Mouse (Mus musculus) intestine, embryonic 15.5 days (tissue): ENCODE measurements around the gene Erf. TPM values are rescaled to one million over a fixed set of nuclear protein-coding genes. Genes with fewer than 3 reads are reported as not detected.

ENCODE experiments used
- ATAC-seq: fragments of 200-750 bp; cut with Nextera tagmentation; 2 replicates; pipeline ENCODE4 v1.8.0; 2017; ENCODE audit warnings: moderate TSS enrichment, moderate library complexity
- H3K27ac ChIP-seq: fragments of 300-500 bp; sonication (generic); 2 replicates; pipeline ENCODE4 v1.5.1; 2015; ENCODE audit warnings: mild to moderate bottlenecking, inconsistent platforms
- H3K27me3 ChIP-seq: fragments of 300-500 bp; sonication (generic); replicated peaks from 2 replicates; pipeline ENCODE4 v1.6.1; 2015; ENCODE audit warnings: inconsistent platforms
- H3K36me3 ChIP-seq: fragments of 300-500 bp; sonication (generic); 2 replicates; pipeline ENCODE4 v1.6.1; 2015; ENCODE audit warnings: inconsistent platforms
- H3K4me1 ChIP-seq: fragments of 300-500 bp; sonication (generic); replicated peaks from 2 replicates; pipeline ENCODE4 v1.6.1; 2015; ENCODE audit warnings: inconsistent platforms
- H3K4me2 ChIP-seq: fragments of 300-500 bp; sonication (generic); replicated peaks from 2 replicates; pipeline ENCODE4 v1.6.1; 2015; ENCODE audit warnings: mild to moderate bottlenecking, inconsistent platforms
- H3K4me3 ChIP-seq: fragments of 300-500 bp; sonication (generic); replicated peaks from 2 replicates; pipeline ENCODE4 v1.5.1; 2015; ENCODE audit warnings: inconsistent platforms
- H3K9ac ChIP-seq: fragments of 300-500 bp; sonication (generic); 2 replicates; pipeline ENCODE4 v1.6.1; 2015; ENCODE audit warnings: inconsistent platforms
- H3K9me3 ChIP-seq: fragments of 300-500 bp; sonication (generic); 2 replicates; pipeline ENCODE4 v1.6.1; 2016; ENCODE audit warnings: inconsistent platforms
- WGBS: fragments of 180-500 bp; shearing (Covaris S2); methylation state at CpG from one replicate; pipeline ENCODE4 v1.1.7; 2015; 5-methylcytosine and 5-hydroxymethylcytosine counted together
- polyA plus RNA-seq: library from polyadenylated mRNA; unstranded; fragments of >200 nt; fragmentation: Nextera tagmentation; extraction: Ambion mirVana; gene quantifications from 2 replicates; pipeline ENCODE4 v1.2.1, GENCODE M21; 2015

Erf gene
- 14.8 TPM in 2 replicates for polyA plus RNA-seq

DNA sequence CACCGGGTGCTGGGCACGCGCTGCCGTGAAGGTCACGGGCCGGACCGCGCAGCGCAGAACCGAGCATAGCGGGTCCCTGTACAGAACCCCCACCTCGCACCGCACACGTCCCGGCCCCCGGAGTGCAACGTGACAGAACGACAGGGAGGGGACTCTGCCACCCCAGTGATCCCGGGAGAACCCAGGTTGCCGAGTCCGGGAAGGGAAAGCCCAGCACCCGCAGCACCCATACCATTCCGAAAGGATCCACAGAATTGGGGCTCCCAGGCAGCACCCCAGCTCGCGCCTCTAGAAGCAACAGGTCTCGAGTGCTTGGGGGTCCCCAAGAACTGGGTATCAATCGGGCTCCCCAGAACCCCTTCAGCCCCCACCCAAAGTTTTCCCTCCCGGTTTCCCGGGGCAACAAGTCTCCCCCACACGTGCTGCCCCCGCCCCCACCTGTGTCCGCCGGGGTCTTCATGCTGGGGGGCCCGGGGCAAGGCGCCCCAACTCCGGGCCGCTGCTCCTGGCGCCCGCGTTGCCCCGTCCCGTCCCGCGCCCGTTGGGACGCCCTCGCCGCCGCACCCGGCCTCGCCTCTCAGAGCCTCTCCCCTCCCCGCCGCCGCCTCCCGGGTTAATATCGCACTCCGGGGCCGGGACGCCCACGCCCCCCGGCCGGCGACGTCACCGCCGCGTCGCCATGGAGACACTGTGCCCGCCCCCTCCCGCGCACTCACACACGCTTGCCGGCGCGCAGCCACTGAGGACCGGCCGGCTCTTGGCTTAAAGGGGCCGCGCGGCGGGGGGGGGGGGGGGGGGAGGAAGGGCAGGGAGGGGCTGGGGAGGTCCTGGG lies at the start of gene Erf:
Gene Erf, minus strand, starts transcription at position 621 of the 832 bp plus-strand sequence.
- no peaks in the 10 kb centered on the region for H3K27me3 ChIP-seq
- peaks cover 1% of the 10 kb centered on the region; the same call in 1 of the 2 replicates for H3K36me3 ChIP-seq
- H3K9me3 ChIP-seq: no peaks in the 10 kb centered on the region
- H3K27ac ChIP-seq: peak within 1 kb of the TSS; percentile 98
- under 1% methylated on average over 72 of the region's 81 CpGs for WGBS
- peak within 1 kb of the TSS; percentile 74 for H3K4me3 ChIP-seq
- H3K4me1 ChIP-seq: peaks cover 41% of the 10 kb centered on the region
- H3K4me2 ChIP-seq: peak within 1 kb of the TSS; percentile 90
- ATAC-seq: peak; percentile 85
- peak within 1 kb of the TSS; percentile 88 for H3K9ac ChIP-seq

DNA sequence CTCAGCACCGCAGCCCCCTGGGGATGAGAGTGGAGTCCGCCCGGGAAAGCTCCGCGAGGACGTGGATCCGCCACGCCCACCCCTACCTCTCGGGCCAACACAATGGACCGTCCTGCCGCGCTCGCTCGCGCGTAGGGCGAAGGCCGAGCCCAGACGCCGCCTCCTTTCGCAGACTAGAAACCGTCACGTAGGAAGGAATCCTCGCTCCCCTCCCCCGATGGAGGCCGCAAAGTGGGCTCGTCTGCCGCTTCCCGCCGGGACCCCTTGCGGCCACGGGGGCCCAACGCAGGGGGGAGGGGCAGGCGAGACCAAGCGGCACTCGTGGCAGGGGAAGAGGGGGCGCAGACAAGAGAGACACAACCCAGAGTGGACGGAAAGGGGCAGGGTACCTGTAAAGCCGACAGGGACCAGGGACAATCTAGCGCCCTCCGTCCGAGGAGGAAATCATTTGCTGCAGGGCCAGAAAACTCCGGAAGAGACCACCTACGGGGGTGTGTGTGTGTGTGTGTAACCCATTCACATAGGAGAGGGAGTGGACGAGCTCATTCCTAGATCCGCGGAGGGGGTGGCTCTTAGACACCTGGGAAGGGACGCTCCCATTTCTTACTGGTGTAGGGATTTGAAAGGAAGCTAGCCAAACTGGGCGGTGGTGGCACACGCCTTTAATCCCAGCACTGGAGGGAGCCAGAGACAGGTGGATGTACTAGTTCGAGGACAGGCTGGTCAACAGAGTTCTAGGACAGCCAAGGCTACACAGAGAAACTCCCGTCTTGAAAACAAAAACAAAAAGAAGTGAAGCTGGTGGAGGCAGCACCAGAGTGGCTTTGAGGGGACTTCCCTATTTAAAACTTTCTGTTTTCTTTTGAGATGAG lies 47.1 kb upstream of the Erf start, which contains the start of gene Pafah1b3:
Gene Pafah1b3, minus strand, starts transcription at position 533 of the 872 bp plus-strand sequence.
- Histone ChIP-seq H3K4me3 (peak within 1 kb of the TSS; percentile 82), H3K4me2 (peak within 1 kb of the TSS; percentile 75), H3K27ac (peak within 1 kb of the TSS; percentile 99), H3K27me3 (no peaks in the 10 kb centered on the region), H3K9me3 (no peaks in the 10 kb centered on the region), H3K4me1 (peaks cover 5% of the 10 kb centered on the region; the same call in 1 of the 2 replicates), H3K36me3 (peaks cover 19% of the 10 kb centered on the region), H3K9ac (peak within 1 kb of the TSS; percentile 89)
- peak; percentile 93 for ATAC-seq
- under 1% methylated on average over 52 of the region's 52 CpGs for WGBS

- peak overlapping the region; percentile 82 for H3K4me3 ChIP-seq
- H3K27me3 ChIP-seq: no peaks in the 10 kb centered on the region
- peak overlapping the region; percentile 99 for H3K27ac ChIP-seq
- peaks cover 26% of the 10 kb centered on the region for H3K36me3 ChIP-seq
- peak overlapping the region; percentile 89 for H3K9ac ChIP-seq
- H3K4me2 ChIP-seq: peak overlapping the region; percentile 75
- peaks cover 8% of the 10 kb centered on the region for H3K4me1 ChIP-seq
- H3K9me3 ChIP-seq: no peaks in the 10 kb centered on the region
- peak; percentile 53 for ATAC-seq
- 0% methylated on average over 21 of the region's 21 CpGs for WGBS
These were observed 46.4 kb upstream of the Erf start for GRCm38 (mm10) chr7:25296945-25297453.

DNA sequence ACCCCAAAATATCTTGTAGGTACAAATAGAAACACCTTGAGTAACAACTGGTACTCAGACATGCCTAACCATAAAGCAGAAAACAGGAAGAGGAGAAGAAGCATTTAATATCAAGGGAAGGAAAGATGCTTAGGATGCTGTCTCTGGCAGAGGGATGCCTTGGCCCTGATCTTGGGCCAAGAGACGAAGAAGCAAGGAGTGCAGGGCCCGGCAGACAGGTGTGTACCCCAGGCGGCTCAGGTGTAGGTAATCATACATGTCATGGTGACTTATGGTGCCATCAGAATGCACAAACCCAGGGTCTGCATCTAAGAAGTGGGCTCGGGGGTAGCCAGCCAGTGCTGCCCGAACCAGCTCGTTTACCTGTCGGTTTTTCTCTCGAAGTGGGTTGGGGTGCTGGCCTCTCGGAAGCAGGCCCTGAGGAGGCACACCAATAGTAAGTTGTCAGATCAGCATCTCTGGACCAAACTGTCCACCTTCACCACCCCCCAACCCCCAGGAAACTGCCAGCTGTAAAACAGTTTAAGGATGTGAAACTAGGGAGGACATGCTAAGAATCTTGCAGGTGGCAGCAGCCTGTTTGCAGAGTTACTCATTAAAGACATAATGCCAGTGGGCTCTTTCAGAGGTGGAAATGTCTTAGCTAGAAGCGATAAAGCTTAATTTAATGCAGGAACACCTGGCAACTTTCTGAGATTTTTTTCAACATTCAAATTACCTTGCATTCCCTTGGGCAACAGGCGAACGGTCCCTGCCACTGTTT lies 44.6 kb upstream of the Erf start:
- Histone ChIP-seq H3K4me2 (no peak overlapping the region), H3K27me3 (no peaks in the 10 kb centered on the region), H3K4me1 (peaks cover 19% of the 10 kb centered on the region), H3K4me3 (no peak overlapping the region), H3K9me3 (no peaks in the 10 kb centered on the region), H3K36me3 (peaks cover 39% of the 10 kb centered on the region), H3K9ac (no peak overlapping the region), H3K27ac (no peak overlapping the region)
- no peak for ATAC-seq
- 87% methylated on average over 12 of the region's 12 CpGs for WGBS

DNA sequence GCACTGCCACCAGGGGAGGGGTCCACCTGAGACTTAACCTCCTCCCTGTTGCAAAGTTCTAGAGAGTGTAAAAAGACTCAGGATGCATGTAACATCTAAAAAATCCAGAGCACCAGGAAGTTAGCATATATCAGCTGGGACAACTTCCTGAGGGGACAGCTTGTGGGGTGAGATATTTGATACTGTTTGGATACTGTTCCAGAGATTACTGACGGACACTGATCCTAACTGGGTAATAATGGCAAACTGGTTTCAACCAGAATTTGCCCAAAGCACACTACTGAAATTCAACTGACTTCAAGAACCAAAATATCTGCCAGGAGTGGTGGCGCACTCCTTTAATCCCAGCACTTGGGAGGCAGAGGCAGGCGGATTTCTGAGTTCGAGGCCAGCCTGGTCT lies 43.9 kb upstream of the Erf start:
- Histone ChIP-seq H3K4me2 (no peak overlapping the region), H3K27ac (no peak overlapping the region), H3K36me3 (peaks cover 44% of the 10 kb centered on the region), H3K4me3 (no peak overlapping the region), H3K27me3 (no peaks in the 10 kb centered on the region), H3K9ac (no peak overlapping the region), H3K4me1 (peaks cover 19% of the 10 kb centered on the region), H3K9me3 (no peaks in the 10 kb centered on the region)
- WGBS: 86% methylated on average over 4 of the region's 4 CpGs
- no peak for ATAC-seq

DNA sequence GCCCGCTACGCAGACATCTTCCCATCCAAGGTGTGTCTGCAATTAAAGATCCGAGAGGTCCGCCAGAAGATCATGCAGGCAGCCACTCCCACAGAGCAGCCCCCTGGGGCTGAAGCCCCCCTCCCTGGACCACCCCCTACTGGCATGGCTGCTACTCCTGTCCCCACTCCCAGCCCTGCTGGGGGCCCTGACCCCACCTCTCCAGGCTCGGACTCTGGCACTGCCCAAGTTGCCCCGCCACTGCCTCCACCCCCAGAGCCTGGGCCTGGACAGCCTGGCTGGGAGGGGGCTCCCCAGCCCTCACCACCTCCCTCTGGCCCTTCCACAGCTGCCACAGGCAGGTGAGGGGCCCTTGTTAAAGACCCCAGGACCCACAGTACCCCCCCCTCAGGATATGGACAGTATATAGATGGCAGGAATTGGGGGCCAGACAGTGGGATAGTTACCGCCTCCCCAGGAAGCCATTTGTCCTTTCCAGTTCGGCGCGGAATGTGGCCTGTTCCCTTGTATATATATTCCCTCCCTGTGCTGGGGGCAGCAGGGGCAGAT lies 42.7 kb upstream of the Erf start:
- no peak overlapping the region for H3K27ac ChIP-seq
- no peak overlapping the region for H3K4me3 ChIP-seq
- H3K9ac ChIP-seq: no peak overlapping the region
- no peak for ATAC-seq
- H3K9me3 ChIP-seq: no peaks in the 10 kb centered on the region
- 76% methylated on average over 9 of the region's 10 CpGs for WGBS
- H3K4me2 ChIP-seq: no peak overlapping the region
- peaks cover 57% of the 10 kb centered on the region for H3K36me3 ChIP-seq
- peaks cover 19% of the 10 kb centered on the region for H3K4me1 ChIP-seq
- no peaks in the 10 kb centered on the region for H3K27me3 ChIP-seq

GRCm38 (mm10) chr7:25292107-25292506 lies 41.5 kb upstream of the Erf start:
- no peak overlapping the region for H3K4me2 ChIP-seq
- ATAC-seq: no peak
- H3K4me1 ChIP-seq: peaks cover 19% of the 10 kb centered on the region
- H3K9me3 ChIP-seq: no peaks in the 10 kb centered on the region
- H3K9ac ChIP-seq: no peak overlapping the region
- H3K4me3 ChIP-seq: no peak overlapping the region
- H3K27me3 ChIP-seq: no peaks in the 10 kb centered on the region
- peaks cover 68% of the 10 kb centered on the region for H3K36me3 ChIP-seq
- WGBS: 58% methylated on average over 7 of the region's 7 CpGs
- H3K27ac ChIP-seq: no peak overlapping the region

DNA sequence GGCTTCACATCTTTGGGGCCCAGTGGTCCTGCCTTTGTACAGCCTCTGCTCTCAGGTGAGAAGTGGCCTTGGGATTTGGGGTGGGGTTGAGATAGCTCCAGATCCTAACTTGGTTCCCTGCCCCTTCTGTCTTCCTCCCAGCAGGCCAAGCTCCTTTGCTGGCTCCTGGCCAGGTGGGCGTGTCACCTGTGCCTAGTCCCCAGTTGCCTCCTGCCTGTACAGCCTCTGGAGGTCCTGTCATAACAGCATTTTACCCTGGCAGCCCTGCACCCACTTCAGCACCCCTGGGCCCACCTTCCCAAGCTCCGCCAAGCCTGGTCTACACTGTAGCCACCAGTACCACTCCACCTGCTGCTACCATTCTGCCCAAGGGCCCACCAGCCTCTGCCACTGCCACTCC lies 40.4 kb upstream of the Erf start:
- no peak overlapping the region for H3K9ac ChIP-seq
- peaks cover 77% of the 10 kb centered on the region for H3K36me3 ChIP-seq
- H3K9me3 ChIP-seq: no peaks in the 10 kb centered on the region
- no peaks in the 10 kb centered on the region for H3K27me3 ChIP-seq
- no peak overlapping the region for H3K4me3 ChIP-seq
- peak; percentile 70 for ATAC-seq
- 0 out of 2 replicates have a peak overlapping the region, but pooled peaks have one; percentile 6 for H3K27ac ChIP-seq
- H3K4me2 ChIP-seq: no peak overlapping the region
- H3K4me1 ChIP-seq: peaks cover 15% of the 10 kb centered on the region
- WGBS: 73% methylated on average over 2 of the region's 2 CpGs

- WGBS: 92% methylated on average over 1 of the region's 1 CpGs
- no peak overlapping the region for H3K9ac ChIP-seq
These were observed 39.9 kb upstream of the Erf start for GRCm38 (mm10) chr7:25290463-25290862.

DNA sequence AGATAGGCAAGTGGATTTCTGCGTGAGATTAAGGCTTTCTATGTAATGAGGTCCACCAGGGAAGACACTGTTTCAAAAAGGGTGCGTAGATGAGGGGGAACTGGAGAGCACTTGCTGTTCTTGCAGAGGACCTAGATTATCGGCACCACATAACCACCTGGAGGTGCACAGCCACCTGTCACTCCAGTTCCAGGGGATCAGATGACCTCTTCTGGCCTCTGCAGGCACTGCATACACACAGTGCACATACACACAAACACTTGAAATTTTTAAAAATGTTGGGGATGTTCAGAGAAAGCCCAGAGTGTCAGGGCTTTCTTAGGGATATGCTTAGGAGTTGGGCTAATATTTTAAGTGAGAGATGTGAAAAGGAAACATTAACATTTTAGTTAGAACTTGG lies 39.4 kb upstream of the Erf start:
- Histone ChIP-seq H3K9ac (no peak overlapping the region), H3K27me3 (no peaks in the 10 kb centered on the region), H3K4me3 (no peak overlapping the region), H3K27ac (no peak overlapping the region), H3K9me3 (no peaks in the 10 kb centered on the region), H3K36me3 (peaks cover 83% of the 10 kb centered on the region), H3K4me2 (no peak overlapping the region), H3K4me1 (peaks cover 17% of the 10 kb centered on the region)
- WGBS: 97% methylated on average over 3 of the region's 3 CpGs
- no peak for ATAC-seq

More at GRCm38 (mm10) chr7:25290463-25290862, 39.9 kb upstream of the Erf start:
- ATAC-seq: 0 out of 2 replicates have a peak, but pooled peaks have one; percentile 3
- H3K4me1 ChIP-seq: peaks cover 15% of the 10 kb centered on the region
- H3K9me3 ChIP-seq: no peaks in the 10 kb centered on the region
- 0 out of 2 replicates have a peak overlapping the region, but pooled peaks have one; percentile 6 for H3K27ac ChIP-seq
- H3K4me2 ChIP-seq: no peak overlapping the region
- H3K4me3 ChIP-seq: no peak overlapping the region
- peaks cover 78% of the 10 kb centered on the region for H3K36me3 ChIP-seq
- no peaks in the 10 kb centered on the region for H3K27me3 ChIP-seq

DNA sequence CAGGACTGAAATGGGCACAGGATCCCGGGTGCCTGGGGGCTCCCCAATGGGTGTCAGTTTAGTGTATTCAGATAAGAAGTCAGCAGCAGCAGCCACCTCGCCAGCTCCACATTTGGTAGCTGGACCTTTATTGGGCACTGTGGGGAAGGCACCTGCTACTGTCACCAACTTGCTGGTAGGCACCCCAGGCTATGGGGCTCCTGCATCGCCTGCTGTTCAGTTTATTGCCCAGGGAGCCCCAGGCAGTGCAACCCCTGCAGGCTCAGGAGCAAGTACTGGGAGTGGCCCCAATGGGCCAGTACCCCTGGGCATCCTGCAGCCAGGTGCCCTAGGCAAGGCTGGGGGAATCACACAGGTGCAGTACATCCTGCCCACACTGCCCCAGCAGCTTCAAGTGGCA lies 38.2 kb upstream of the Erf start:
- ATAC-seq: no peak

More for the DNA sequence above, 38.2 kb upstream of the Erf start:
- 84% methylated on average over 3 of the region's 3 CpGs for WGBS
- H3K4me2 ChIP-seq: no peak overlapping the region
- H3K9me3 ChIP-seq: no peaks in the 10 kb centered on the region
- H3K27ac ChIP-seq: no peak overlapping the region
- peaks cover 78% of the 10 kb centered on the region for H3K36me3 ChIP-seq
- H3K9ac ChIP-seq: no peak overlapping the region
- peaks cover 29% of the 10 kb centered on the region for H3K4me1 ChIP-seq
- H3K4me3 ChIP-seq: no peak overlapping the region
- no peaks in the 10 kb centered on the region for H3K27me3 ChIP-seq
